Mouse (Mus musculus): ENCODE measurements around the gene Ocln. TPM values are rescaled to one million over a fixed set of nuclear protein-coding genes. Genes with fewer than 3 reads are reported as not detected.
A peak's percentile ranks its signal among the peaks of the same experiment; 100 is the strongest.
"Not testable (repeated sequence)": the region's sequence is repeated elsewhere in the genome, so short reads cannot be mapped to it uniquely, and the experiment has no call there.

Gene Ocln
- polyA plus RNA-seq, 1 experiment from 2014 or later: 38.5 TPM

- ATAC-seq (ENCODE audit: low read depth): no peak
- Histone ChIP-seq H3K4me2 (ENCODE audit: low read depth, low read length) (no peak overlapping the region), H3K4me1 (replicated peaks; ENCODE audit: control insufficient read depth, insufficient read depth, low read length) (peaks cover 8% of the 10 kb centered on the region), H3K36me3 (ENCODE audit: control insufficient read depth, insufficient read depth, low read length) (0 out of 2 replicates have a peak, but pooled peaks cover 4% of the 10 kb centered on the region), H3K9ac (ENCODE audit: low read length) (no peak overlapping the region), H3K27me3 (ENCODE audit: control insufficient read depth, insufficient read depth, low read depth, low read length) (no peaks in the 10 kb centered on the region), H3K4me3 (ENCODE audit: low read length) (no peak overlapping the region), H3K9me3 (ENCODE audit: control insufficient read depth, low read length) (no peaks in the 10 kb centered on the region), H3K27ac (ENCODE audit: low read length) (no peak overlapping the region)
- 82% methylated on average over 2 of the region's 2 CpGs for WGBS
Observed at GRCm38 (mm10) chr13:100512792-100513191, 39.7 kb downstream of the Ocln start.

GRCm38 (mm10) chr13:100511860-100512364, 40.6 kb downstream of the Ocln start:
- Histone ChIP-seq H3K27ac (ENCODE audit: low read length) (peak overlapping the region; percentile 66; the same call in 1 of the 2 replicates), H3K36me3 (ENCODE audit: control insufficient read depth, insufficient read depth, low read length) (0 out of 2 replicates have a peak, but pooled peaks cover 4% of the 10 kb centered on the region), H3K27me3 (ENCODE audit: control insufficient read depth, insufficient read depth, low read depth, low read length) (no peaks in the 10 kb centered on the region), H3K9ac (ENCODE audit: low read length) (no peak overlapping the region), H3K4me3 (ENCODE audit: low read length) (no peak overlapping the region), H3K4me1 (replicated peaks; ENCODE audit: control insufficient read depth, insufficient read depth, low read length) (peaks cover 6% of the 10 kb centered on the region), H3K9me3 (ENCODE audit: control insufficient read depth, low read length) (no peaks in the 10 kb centered on the region), H3K4me2 (ENCODE audit: low read depth, low read length) (no peak overlapping the region)
- no peak for ATAC-seq (ENCODE audit: low read depth)
- 47% methylated on average over 4 of the region's 4 CpGs for WGBS

- 43% methylated on average over 7 of the region's 7 CpGs for WGBS
Observed at GRCm38 (mm10) chr13:100511146-100511859, 41.2 kb downstream of the Ocln start.

GRCm38 (mm10) chr13:100499625-100500024, 52.9 kb downstream of the Ocln start:
- H3K27ac ChIP-seq (ENCODE audit: low read length); H3K9ac ChIP-seq (ENCODE audit: low read length); H3K4me1 ChIP-seq (replicated peaks; ENCODE audit: control insufficient read depth, insufficient read depth, low read length); H3K27me3 ChIP-seq (ENCODE audit: control insufficient read depth, insufficient read depth, low read depth, low read length); H3K4me3 ChIP-seq (ENCODE audit: low read length); H3K4me2 ChIP-seq (ENCODE audit: low read depth, low read length); ATAC-seq (ENCODE audit: low read depth); H3K36me3 ChIP-seq (ENCODE audit: control insufficient read depth, insufficient read depth, low read length); H3K9me3 ChIP-seq (ENCODE audit: control insufficient read depth, low read length): not testable (repeated sequence)

More at GRCm38 (mm10) chr13:100511146-100511859, 41.2 kb downstream of the Ocln start:
- Histone ChIP-seq H3K36me3 (ENCODE audit: control insufficient read depth, insufficient read depth, low read length) (0 out of 2 replicates have a peak, but pooled peaks cover 4% of the 10 kb centered on the region), H3K27me3 (ENCODE audit: control insufficient read depth, insufficient read depth, low read depth, low read length) (no peaks in the 10 kb centered on the region), H3K9ac (ENCODE audit: low read length) (no peak overlapping the region), H3K9me3 (ENCODE audit: control insufficient read depth, low read length) (no peaks in the 10 kb centered on the region), H3K4me2 (ENCODE audit: low read depth, low read length) (no peak overlapping the region), H3K4me3 (ENCODE audit: low read length) (no peak overlapping the region), H3K4me1 (replicated peaks; ENCODE audit: control insufficient read depth, insufficient read depth, low read length) (peaks cover 6% of the 10 kb centered on the region), H3K27ac (ENCODE audit: low read length) (peak overlapping the region; percentile 66)
- ATAC-seq (ENCODE audit: low read depth): peak; percentile 54; the same call in 1 of the 2 replicates

GRCm38 (mm10) chr13:100495337-100495736, 57.2 kb downstream of the Ocln start:
- peaks cover 11% of the 10 kb centered on the region for H3K4me1 ChIP-seq (replicated peaks; ENCODE audit: control insufficient read depth, insufficient read depth, low read length)
- no peaks in the 10 kb centered on the region for H3K27me3 ChIP-seq (ENCODE audit: control insufficient read depth, insufficient read depth, low read depth, low read length)
- WGBS: 65% methylated on average over 4 of the region's 4 CpGs
- no peak overlapping the region for H3K9ac ChIP-seq (ENCODE audit: low read length)
- H3K27ac ChIP-seq (ENCODE audit: low read length): peak overlapping the region; percentile 55
- no peaks in the 10 kb centered on the region for H3K9me3 ChIP-seq (ENCODE audit: control insufficient read depth, low read length)
- no peak overlapping the region for H3K4me2 ChIP-seq (ENCODE audit: low read depth, low read length)
- no peaks in the 10 kb centered on the region for H3K36me3 ChIP-seq (ENCODE audit: control insufficient read depth, insufficient read depth, low read length)
- peak; percentile 64 for ATAC-seq (ENCODE audit: low read depth)
- H3K4me3 ChIP-seq (ENCODE audit: low read length): no peak overlapping the region

GRCm38 (mm10) chr13:100494370-100494769, 58.1 kb downstream of the Ocln start:
- H3K9me3 ChIP-seq (ENCODE audit: control insufficient read depth, low read length); H3K27me3 ChIP-seq (ENCODE audit: control insufficient read depth, insufficient read depth, low read depth, low read length); H3K27ac ChIP-seq (ENCODE audit: low read length); H3K9ac ChIP-seq (ENCODE audit: low read length); H3K4me2 ChIP-seq (ENCODE audit: low read depth, low read length); ATAC-seq (ENCODE audit: low read depth); H3K4me3 ChIP-seq (ENCODE audit: low read length); H3K36me3 ChIP-seq (ENCODE audit: control insufficient read depth, insufficient read depth, low read length): not testable (repeated sequence)
- 65% methylated on average over 8 of the region's 8 CpGs for WGBS
- H3K4me1 ChIP-seq (replicated peaks; ENCODE audit: control insufficient read depth, insufficient read depth, low read length): peaks cover 11% of the 10 kb centered on the region

- Histone ChIP-seq H3K27ac (ENCODE audit: low read length) (no peak overlapping the region), H3K27me3 (ENCODE audit: control insufficient read depth, insufficient read depth, low read depth, low read length) (no peaks in the 10 kb centered on the region), H3K36me3 (ENCODE audit: control insufficient read depth, insufficient read depth, low read length) (peaks cover 5% of the 10 kb centered on the region), H3K9ac (ENCODE audit: low read length) (no peak overlapping the region), H3K4me3 (ENCODE audit: low read length) (no peak overlapping the region), H3K9me3 (ENCODE audit: control insufficient read depth, low read length) (no peaks in the 10 kb centered on the region), H3K4me1 (replicated peaks; ENCODE audit: control insufficient read depth, insufficient read depth, low read length) (peaks cover 11% of the 10 kb centered on the region), H3K4me2 (ENCODE audit: low read depth, low read length) (no peak overlapping the region)
- WGBS: 58% methylated on average over 8 of the region's 8 CpGs
- ATAC-seq (ENCODE audit: low read depth): no peak
Observed at GRCm38 (mm10) chr13:100493313-100493712, 59.2 kb downstream of the Ocln start.

- peak; percentile 86 for ATAC-seq (ENCODE audit: low read depth)
- WGBS: under 1% methylated on average over 51 of the region's 51 CpGs
- H3K27ac ChIP-seq (ENCODE audit: low read length): peak within 1 kb of the TSS; percentile 83
Observed at GRCm38 (mm10) chr13:100492061-100492787, 60.3 kb downstream of the Ocln start, which contains the start of gene Gtf2h2. Gene Gtf2h2, minus strand, starts transcription at chr13:100492579.

GRCm38 (mm10) chr13:100491623-100492022, 60.9 kb downstream of the Ocln start:
- Histone ChIP-seq H3K36me3 (ENCODE audit: control insufficient read depth, insufficient read depth, low read length) (peaks cover 11% of the 10 kb centered on the region), H3K4me1 (replicated peaks; ENCODE audit: control insufficient read depth, insufficient read depth, low read length) (peaks cover 11% of the 10 kb centered on the region), H3K9me3 (ENCODE audit: control insufficient read depth, low read length) (no peaks in the 10 kb centered on the region), H3K27ac (ENCODE audit: low read length) (peak overlapping the region; percentile 83; the same call in 1 of the 2 replicates), H3K4me3 (ENCODE audit: low read length) (peak overlapping the region; percentile 94), H3K9ac (ENCODE audit: low read length) (peak overlapping the region; percentile 92), H3K27me3 (ENCODE audit: control insufficient read depth, insufficient read depth, low read depth, low read length) (no peaks in the 10 kb centered on the region), H3K4me2 (ENCODE audit: low read depth, low read length) (peak overlapping the region; percentile 80)
- WGBS: 16% methylated on average over 6 of the region's 6 CpGs
- ATAC-seq (ENCODE audit: low read depth): no peak

More at GRCm38 (mm10) chr13:100492061-100492787, 60.3 kb downstream of the Ocln start, which contains the start of gene Gtf2h2:
- Histone ChIP-seq H3K4me2 (ENCODE audit: low read depth, low read length) (peak within 1 kb of the TSS; percentile 80), H3K4me3 (ENCODE audit: low read length) (peak within 1 kb of the TSS; percentile 94), H3K9me3 (ENCODE audit: control insufficient read depth, low read length) (no peaks in the 10 kb centered on the region), H3K4me1 (replicated peaks; ENCODE audit: control insufficient read depth, insufficient read depth, low read length) (peaks cover 11% of the 10 kb centered on the region), H3K27me3 (ENCODE audit: control insufficient read depth, insufficient read depth, low read depth, low read length) (no peaks in the 10 kb centered on the region), H3K36me3 (ENCODE audit: control insufficient read depth, insufficient read depth, low read length) (peaks cover 9% of the 10 kb centered on the region), H3K9ac (ENCODE audit: low read length) (peak within 1 kb of the TSS; percentile 92)
